Mouse (Mus musculus): ENCODE results near the gene Nt5c2.

GRCm38 (mm10) chr19:47040720-47041473 lies 25.9 kb upstream of the Nt5c2 start:
- TF ChIP-seq POLR2A (IDR thresholded peaks at IDR 0.05; ENCODE audit: borderline replicate concordance, low read depth, low read length) (no peak), CTCF (IDR thresholded peaks at IDR 0.05; ENCODE audit: low read depth, low read length) (no peak)
